Mouse (Mus musculus): Measurements from ENCODE around the gene 2610301B20Rik.

DNA sequence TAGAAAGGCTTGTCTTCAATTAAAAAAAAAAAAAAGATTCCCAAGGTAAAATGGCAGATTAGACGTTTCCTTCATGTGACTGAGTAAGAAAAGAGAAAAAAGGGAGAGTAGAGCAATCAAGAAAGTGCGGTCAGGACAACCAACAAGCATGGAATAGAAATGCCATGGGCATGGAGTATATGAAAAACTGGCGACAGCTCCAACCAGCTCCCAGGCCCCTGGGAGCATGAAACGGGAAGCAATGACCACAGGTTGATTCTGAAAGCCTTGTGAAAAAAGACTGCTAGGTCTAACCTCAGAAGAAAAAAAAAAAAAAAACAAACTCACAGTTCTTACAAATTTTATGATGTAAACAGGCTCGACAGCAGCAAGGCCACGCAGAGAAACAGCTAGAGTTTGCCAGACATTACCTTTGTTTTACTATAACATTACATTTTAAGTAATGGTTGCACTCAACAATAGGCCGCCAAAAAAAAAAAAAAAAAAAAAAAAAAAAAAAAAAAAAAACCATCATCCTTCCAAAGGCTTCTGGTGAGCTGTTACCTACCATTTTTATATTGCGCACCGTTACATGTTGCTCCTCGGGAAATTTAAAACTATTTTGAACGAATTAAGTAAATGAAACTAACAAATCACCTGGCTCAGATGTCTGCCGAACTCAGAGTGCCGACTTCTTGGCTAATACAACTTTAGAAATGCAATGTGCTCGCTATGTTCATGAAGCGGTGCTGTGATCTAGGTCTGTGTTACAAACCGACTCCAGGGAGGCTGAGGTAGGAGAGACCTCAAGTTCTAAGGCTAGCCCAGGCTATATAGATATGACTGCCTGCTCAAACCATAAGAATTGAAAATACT lies 1.4 kb upstream of the 2610301B20Rik start:
- TF ChIP-seq CTCF (IDR thresholded peaks at IDR 0.05; ENCODE audit: extremely low read depth, insufficient read length, insufficient replicate concordance, low read depth, low read length) = no peak
- no peak for TF ChIP-seq POLR2A (IDR thresholded peaks at IDR 0.05; ENCODE audit: low read depth, low read length)

Measured in small intestine, adult 2 months (tissue).